Mouse (Mus musculus): ENCODE results near the gene Klhl26. TPM values are rescaled to one million over a fixed set of nuclear protein-coding genes. Genes with fewer than 3 reads are reported as not detected.

Gene Klhl26
- polyA plus RNA-seq, 1 experiment from 2014 or later, result 18.7 TPM

GRCm38 (mm10) chr8:70431213-70431612 is 45.6 kb downstream of the Klhl26 start:
- 0 out of 2 replicates have a peak, but pooled peaks cover 3% of the 10 kb centered on the region for H3K4me1 ChIP-seq (replicated peaks)
- H3K36me3 ChIP-seq, result no peaks in the 10 kb centered on the region
- H3K4me3 ChIP-seq (replicated peaks), result no peak overlapping the region
- no peak overlapping the region for H3K9ac ChIP-seq
- no peaks in the 10 kb centered on the region for H3K27me3 ChIP-seq (replicated peaks)
- 92% methylated on average over 4 of the region's 4 CpGs for WGBS
- no peaks in the 10 kb centered on the region for H3K9me3 ChIP-seq
- no peak overlapping the region for H3K27ac ChIP-seq
- no peak for ATAC-seq
- no peak overlapping the region for H3K4me2 ChIP-seq (replicated peaks)

GRCm38 (mm10) chr8:70426300-70426907 is 50.4 kb downstream of the Klhl26 start:
- WGBS, result 86% methylated on average over 2 of the region's 2 CpGs
- Histone ChIP-seq H3K27me3 (replicated peaks) (no peaks in the 10 kb centered on the region), H3K4me2 (replicated peaks) (no peak overlapping the region), H3K9ac (no peak overlapping the region), H3K36me3 (no peaks in the 10 kb centered on the region), H3K27ac (no peak overlapping the region), H3K4me1 (replicated peaks) (0 out of 2 replicates have a peak, but pooled peaks cover 3% of the 10 kb centered on the region), H3K4me3 (replicated peaks) (no peak overlapping the region), H3K9me3 (no peaks in the 10 kb centered on the region)
- no peak for ATAC-seq

GRCm38 (mm10) chr8:70422722-70423121 is 54.0 kb downstream of the Klhl26 start:
- no peak overlapping the region for H3K27ac ChIP-seq
- no peaks in the 10 kb centered on the region for H3K36me3 ChIP-seq
- H3K4me3 ChIP-seq (replicated peaks), result no peak overlapping the region
- H3K9ac ChIP-seq, result no peak overlapping the region
- peaks cover 21% of the 10 kb centered on the region for H3K4me1 ChIP-seq (replicated peaks)
- WGBS, result 81% methylated on average over 2 of the region's 2 CpGs
- ATAC-seq, result no peak
- no peak overlapping the region for H3K4me2 ChIP-seq (replicated peaks)
- no peaks in the 10 kb centered on the region for H3K9me3 ChIP-seq
- H3K27me3 ChIP-seq (replicated peaks), result no peaks in the 10 kb centered on the region

- Histone ChIP-seq H3K36me3 (no peaks in the 10 kb centered on the region), H3K9ac (no peak overlapping the region), H3K4me1 (replicated peaks) (peaks cover 33% of the 10 kb centered on the region), H3K4me3 (replicated peaks) (no peak overlapping the region), H3K4me2 (replicated peaks) (no peak overlapping the region), H3K27ac (no peak overlapping the region), H3K9me3 (no peaks in the 10 kb centered on the region), H3K27me3 (replicated peaks) (no peaks in the 10 kb centered on the region)
- no peak for ATAC-seq
- 65% methylated on average over 18 of the region's 18 CpGs for WGBS
Measured at GRCm38 (mm10) chr8:70421349-70422104, 55.2 kb downstream of the Klhl26 start.

- no peak overlapping the region for H3K27ac ChIP-seq
- H3K9me3 ChIP-seq, result no peaks in the 10 kb centered on the region
- ATAC-seq, result no peak
- WGBS, result 82% methylated on average over 11 of the region's 11 CpGs
- no peak overlapping the region for H3K4me2 ChIP-seq (replicated peaks)
- no peak overlapping the region for H3K4me3 ChIP-seq (replicated peaks)
- H3K9ac ChIP-seq, result no peak overlapping the region
- H3K27me3 ChIP-seq (replicated peaks), result no peaks in the 10 kb centered on the region
- no peaks in the 10 kb centered on the region for H3K36me3 ChIP-seq
- H3K4me1 ChIP-seq (replicated peaks), result peaks cover 43% of the 10 kb centered on the region
Measured at GRCm38 (mm10) chr8:70419879-70420643, 56.7 kb downstream of the Klhl26 start.

GRCm38 (mm10) chr8:70418954-70419353 is 57.8 kb downstream of the Klhl26 start:
- no peak overlapping the region for H3K4me2 ChIP-seq (replicated peaks)
- no peak overlapping the region for H3K4me3 ChIP-seq (replicated peaks)
- WGBS, result 21% methylated on average over 14 of the region's 14 CpGs
- peak; percentile 37 for ATAC-seq
- no peaks in the 10 kb centered on the region for H3K9me3 ChIP-seq
- peaks cover 43% of the 10 kb centered on the region for H3K4me1 ChIP-seq (replicated peaks)
- H3K9ac ChIP-seq, result no peak overlapping the region
- H3K36me3 ChIP-seq, result no peaks in the 10 kb centered on the region
- no peaks in the 10 kb centered on the region for H3K27me3 ChIP-seq (replicated peaks)
- H3K27ac ChIP-seq, result 0 out of 2 replicates have a peak overlapping the region, but pooled peaks have one; percentile 27

GRCm38 (mm10) chr8:70417914-70418313 is 58.9 kb downstream of the Klhl26 start:
- no peak for ATAC-seq
- no peaks in the 10 kb centered on the region for H3K9me3 ChIP-seq
- 40% methylated on average over 10 of the region's 10 CpGs for WGBS
- no peak overlapping the region for H3K27ac ChIP-seq
- H3K4me3 ChIP-seq (replicated peaks), result no peak overlapping the region
- no peak overlapping the region for H3K9ac ChIP-seq
- no peak overlapping the region; the same call in 1 of the 2 replicates for H3K4me2 ChIP-seq (replicated peaks)
- H3K36me3 ChIP-seq, result no peaks in the 10 kb centered on the region
- H3K27me3 ChIP-seq (replicated peaks), result no peaks in the 10 kb centered on the region
- H3K4me1 ChIP-seq (replicated peaks), result peaks cover 43% of the 10 kb centered on the region

- Histone ChIP-seq H3K9ac (no peak overlapping the region), H3K4me1 (replicated peaks) (peaks cover 43% of the 10 kb centered on the region), H3K4me3 (replicated peaks) (no peak overlapping the region), H3K4me2 (replicated peaks) (no peak overlapping the region), H3K9me3 (no peaks in the 10 kb centered on the region), H3K36me3 (no peaks in the 10 kb centered on the region), H3K27me3 (replicated peaks) (no peaks in the 10 kb centered on the region), H3K27ac (no peak overlapping the region)
- no peak for ATAC-seq
- WGBS, result 50% methylated on average over 6 of the region's 6 CpGs
Measured at GRCm38 (mm10) chr8:70416941-70417340, 59.8 kb downstream of the Klhl26 start.

- Histone ChIP-seq H3K4me3 (replicated peaks) (no peak overlapping the region), H3K27ac (no peak overlapping the region), H3K9ac (no peak overlapping the region), H3K4me1 (replicated peaks) (peaks cover 45% of the 10 kb centered on the region), H3K9me3 (no peaks in the 10 kb centered on the region), H3K4me2 (replicated peaks) (no peak overlapping the region), H3K27me3 (replicated peaks) (no peaks in the 10 kb centered on the region), H3K36me3 (no peaks in the 10 kb centered on the region)
- peak; percentile 35 for ATAC-seq
- 68% methylated on average over 8 of the region's 8 CpGs for WGBS
Measured at GRCm38 (mm10) chr8:70415540-70416451, 61.0 kb downstream of the Klhl26 start.

- no peaks in the 10 kb centered on the region for H3K27me3 ChIP-seq (replicated peaks)
- H3K4me3 ChIP-seq (replicated peaks), result no peak overlapping the region
- H3K9ac ChIP-seq, result no peak overlapping the region
- ATAC-seq, result no peak
- no peak overlapping the region for H3K27ac ChIP-seq
- H3K4me1 ChIP-seq (replicated peaks), result peaks cover 49% of the 10 kb centered on the region
- no peak overlapping the region for H3K4me2 ChIP-seq (replicated peaks)
- no peaks in the 10 kb centered on the region for H3K9me3 ChIP-seq
- no peaks in the 10 kb centered on the region for H3K36me3 ChIP-seq
- WGBS, result 94% methylated on average over 6 of the region's 6 CpGs
Measured at GRCm38 (mm10) chr8:70414310-70414946, 62.3 kb downstream of the Klhl26 start.

- 87% methylated on average over 5 of the region's 5 CpGs for WGBS
Measured at GRCm38 (mm10) chr8:70410281-70410680, 66.5 kb downstream of the Klhl26 start.

More at GRCm38 (mm10) chr8:70410281-70410680, 66.5 kb downstream of the Klhl26 start:
- Histone ChIP-seq H3K36me3 (no peaks in the 10 kb centered on the region), H3K27ac (no peak overlapping the region), H3K4me2 (replicated peaks) (no peak overlapping the region), H3K4me3 (replicated peaks) (no peak overlapping the region), H3K27me3 (replicated peaks) (no peaks in the 10 kb centered on the region), H3K4me1 (replicated peaks) (peaks cover 50% of the 10 kb centered on the region), H3K9ac (no peak overlapping the region), H3K9me3 (no peaks in the 10 kb centered on the region)
- ATAC-seq, result no peak

Data from intestine, embryonic 15.5 days (tissue).